ENCODE assay signal across 16 mouse cellular contexts in genomic region chr16:11713265-11713865, GRCm38 (mm10).
A peak's percentile ranks its signal among the peaks of the same experiment; 100 is the strongest.
DNase-seq lines count a peak whose midpoint lies in the region; ATAC-seq lines count a peak whose summit lies in the region.
"Had no signal": no experiment of that assay in that cellular context is flagged by ENCODE, and none has a peak within 500 bp of the region (broad histone marks: within the 10 kb centered on the region; RNA-seq: fewer than 3 reads in every experiment).

No protein-coding gene starts in this region.

- ATAC-seq in frontal cortex, adult (ENCODE audit: low TSS enrichment): peak; percentile 80
- ATAC-seq: hindbrain, embryonic 16.5 days; liver, embryonic 12.5 days; midbrain, embryonic 16.5 days had no signal

- DNase-seq in frontal cortex, postnatal 10 days (ENCODE audit: low spot score in 2 of 2): no peak
- DNase-seq in left cerebral cortex, postnatal 4 days: peak; percentile 29
- DNase-seq in left cerebral cortex, adult 11 months (ENCODE audit: low spot score): no peak
- peak; percentile 96 for DNase-seq in 3T3-L1 (ENCODE audit: low read depth, low spot score)
- peak; percentile 43 for DNase-seq in adrenal gland, postnatal 10 days
- no peak for DNase-seq in ovary, adult 18-20 months (ENCODE audit: low spot score)
- no peak for DNase-seq in urinary bladder, adult 2 months (ENCODE audit: low spot score)
- DNase-seq: cerebellum, adult 9-11 months; embryo, embryonic 11 days; heart, postnatal 36 days; kidney, adult 8-10 months; thymus, postnatal 36 days had no signal

- intact Hi-C loops in left cerebral cortex, postnatal 4 days (cut with DNase I): no loop called here

Comparison
In these comparisons a context has a peak if more than half of its experiments do, and no peak if none do; other contexts are left out.
1. DNase-seq: peak in left cerebral cortex, postnatal 4 days (single experiment), 3T3-L1 (single experiment) and adrenal gland, postnatal 10 days (single experiment); none in frontal cortex, postnatal 10 days (0 of 2), left cerebral cortex, adult 11 months (single experiment), ovary, adult 18-20 months (single experiment) and urinary bladder, adult 2 months (single experiment).